Comparison of ENCODE assay signal across 27 mouse cellular contexts in genomic region chr3:127300790-127301189, GRCm38 (mm10).
DNase-seq lines count a peak whose midpoint lies in the region; ATAC-seq lines count a peak whose summit lies in the region.
"Had no signal": no experiment of that assay in that cellular context is flagged by ENCODE, and none has a peak within 500 bp of the region (broad histone marks: within the 10 kb centered on the region; RNA-seq: fewer than 3 reads in every experiment).

No protein-coding gene starts in this region.

- no peak overlapping the region for H3K4me2 ChIP-seq in forebrain, embryonic 14.5 days (ENCODE audit: low read length)
- H3K4me2 ChIP-seq in forebrain, embryonic 16.5 days (ENCODE audit: low read length): no peak overlapping the region
- H3K4me2 ChIP-seq in midbrain, embryonic 11.5 days: no peak overlapping the region
- no peak overlapping the region for H3K4me2 ChIP-seq in midbrain, embryonic 15.5 days
- H3K4me2 ChIP-seq: embryonic facial prominence, embryonic 13.5 days; heart, embryonic 15.5 days; hindbrain, embryonic 15.5 days; kidney, embryonic 15.5 days; limb, embryonic 12.5 days; liver, embryonic 15.5 days; lung, embryonic 14.5 days had no signal

- peak; percentile 51 for ATAC-seq in forebrain, embryonic 14.5 days
- no peak; the same call in 1 of the 2 replicates for ATAC-seq in forebrain, embryonic 16.5 days
- no peak for ATAC-seq in midbrain, embryonic 11.5 days (ENCODE audit: low FRiP score)
- no peak for ATAC-seq in midbrain, embryonic 15.5 days (replicated peaks)
- ATAC-seq: Patski had no signal

- no peak overlapping the region for H3K27ac ChIP-seq in forebrain, embryonic 14.5 days (ENCODE audit: low read depth, low read length)
- H3K27ac ChIP-seq in forebrain, embryonic 16.5 days (ENCODE audit: low read length): no peak overlapping the region
- H3K27ac ChIP-seq in midbrain, embryonic 10.5 days (replicated peaks): peak overlapping the region; percentile 53
- no peak overlapping the region for H3K27ac ChIP-seq in midbrain, embryonic 11.5 days (ENCODE audit: low read depth, low read length)
- 0 out of 2 replicates have a peak overlapping the region, but pooled peaks have one; percentile 34 for H3K27ac ChIP-seq in midbrain, embryonic 15.5 days
- H3K27ac ChIP-seq: embryonic facial prominence, embryonic 13.5 days; heart, embryonic 10.5 days; heart, embryonic 15.5 days; hindbrain, embryonic 15.5 days; kidney, embryonic 15.5 days; limb, embryonic 12.5 days; liver, embryonic 15.5 days had no signal

- no peaks in the 10 kb centered on the region for H3K27me3 ChIP-seq in forebrain, embryonic 14.5 days (replicated peaks; ENCODE audit: control insufficient read depth, insufficient read depth, low read length)
- no peaks in the 10 kb centered on the region for H3K27me3 ChIP-seq in forebrain, embryonic 16.5 days (replicated peaks; ENCODE audit: control insufficient read depth, insufficient read depth, low read length)
- H3K27me3 ChIP-seq in midbrain, embryonic 10.5 days (ENCODE audit: low read depth, poor library complexity, severe bottlenecking): no peaks in the 10 kb centered on the region
- no peaks in the 10 kb centered on the region for H3K27me3 ChIP-seq in midbrain, embryonic 11.5 days (ENCODE audit: control insufficient read depth, insufficient read depth, low read length)
- no peaks in the 10 kb centered on the region for H3K27me3 ChIP-seq in midbrain, embryonic 15.5 days (replicated peaks)
- H3K27me3 ChIP-seq: embryonic facial prominence, embryonic 13.5 days; heart, embryonic 15.5 days; hindbrain, embryonic 15.5 days; kidney, embryonic 15.5 days; limb, embryonic 12.5 days; liver, embryonic 15.5 days; Patski had no signal

- peak; percentile 42 for DNase-seq in forebrain, embryonic 14.5 days (ENCODE audit: low spot score)
- DNase-seq in midbrain, embryonic 10.5 days (ENCODE audit: low spot score): no peak
- no peak for DNase-seq in midbrain, embryonic 11.5 days (ENCODE audit: low spot score, missing footprints)
- DNase-seq in ES-CJ7 (ENCODE audit: low read depth, low spot score): peak; percentile 32
- no peak for DNase-seq in embryo, embryonic 10.5 days (ENCODE audit: low spot score)
- DNase-seq: adrenal gland, postnatal 14 days; cerebellum, adult 11-12 months; cerebellum, adult 9-11 months; gastrocnemius, postnatal 10 days; heart, postnatal 36 days; kidney, adult 18-20 months; kidney, postnatal 25 days; lung, embryonic 14.5 days; lung, postnatal 14 days; retina, postnatal 1 day; right cerebral cortex, postnatal 14 days; thymus, postnatal 4 days had no signal

- no peaks in the 10 kb centered on the region for H3K9me3 ChIP-seq in forebrain, embryonic 14.5 days (replicated peaks; ENCODE audit: control insufficient read depth, low read length)
- no peaks in the 10 kb centered on the region for H3K9me3 ChIP-seq in forebrain, embryonic 16.5 days (ENCODE audit: control insufficient read depth, low read length)
- H3K9me3 ChIP-seq in midbrain, embryonic 10.5 days (replicated peaks): no peaks in the 10 kb centered on the region
- no peaks in the 10 kb centered on the region for H3K9me3 ChIP-seq in midbrain, embryonic 11.5 days (ENCODE audit: control insufficient read depth, low read length)
- no peaks in the 10 kb centered on the region for H3K9me3 ChIP-seq in midbrain, embryonic 15.5 days
- H3K9me3 ChIP-seq: embryonic facial prominence, embryonic 13.5 days; heart, embryonic 10.5 days; heart, embryonic 15.5 days; hindbrain, embryonic 15.5 days; kidney, embryonic 15.5 days; limb, embryonic 12.5 days; liver, embryonic 15.5 days had no signal

- H3K4me1 ChIP-seq in forebrain, embryonic 14.5 days (ENCODE audit: control insufficient read depth, insufficient read depth, low read length): peaks cover 10% of the 10 kb centered on the region
- H3K4me1 ChIP-seq in forebrain, embryonic 16.5 days (replicated peaks; ENCODE audit: control insufficient read depth, insufficient read depth, low read length): peaks cover 9% of the 10 kb centered on the region
- peaks cover 29% of the 10 kb centered on the region for H3K4me1 ChIP-seq in midbrain, embryonic 10.5 days
- peaks cover 10% of the 10 kb centered on the region for H3K4me1 ChIP-seq in midbrain, embryonic 11.5 days (ENCODE audit: control insufficient read depth, insufficient read depth, low read length)
- peaks cover 25% of the 10 kb centered on the region for H3K4me1 ChIP-seq in midbrain, embryonic 15.5 days
- H3K4me1 ChIP-seq: embryonic facial prominence, embryonic 13.5 days; kidney, embryonic 15.5 days; limb, embryonic 12.5 days; liver, embryonic 15.5 days had no signal

- no peak overlapping the region for H3K9ac ChIP-seq in forebrain, embryonic 14.5 days (ENCODE audit: low read length)
- H3K9ac ChIP-seq in forebrain, embryonic 16.5 days (replicated peaks; ENCODE audit: low read depth, low read length): no peak overlapping the region
- no peak overlapping the region for H3K9ac ChIP-seq in midbrain, embryonic 11.5 days (ENCODE audit: low read length)
- no peak overlapping the region for H3K9ac ChIP-seq in midbrain, embryonic 15.5 days
- H3K9ac ChIP-seq: embryonic facial prominence, embryonic 13.5 days; heart, embryonic 15.5 days; hindbrain, embryonic 15.5 days; kidney, embryonic 15.5 days; limb, embryonic 12.5 days; liver, embryonic 15.5 days; lung, embryonic 14.5 days had no signal

- no peak overlapping the region for H3K4me3 ChIP-seq in forebrain, embryonic 14.5 days (ENCODE audit: low read depth, low read length)
- H3K4me3 ChIP-seq in forebrain, embryonic 16.5 days (replicated peaks; ENCODE audit: low read length): no peak overlapping the region
- no peak overlapping the region for H3K4me3 ChIP-seq in midbrain, embryonic 10.5 days
- no peak overlapping the region for H3K4me3 ChIP-seq in midbrain, embryonic 11.5 days (ENCODE audit: low read depth, low read length)
- H3K4me3 ChIP-seq in midbrain, embryonic 15.5 days: no peak overlapping the region
- H3K4me3 ChIP-seq: embryonic facial prominence, embryonic 13.5 days; heart, embryonic 10.5 days; heart, embryonic 15.5 days; hindbrain, embryonic 15.5 days; kidney, embryonic 15.5 days; limb, embryonic 12.5 days; liver, embryonic 15.5 days had no signal

- no peaks in the 10 kb centered on the region for H3K36me3 ChIP-seq in forebrain, embryonic 14.5 days (ENCODE audit: control insufficient read depth, insufficient read depth, low read length)
- H3K36me3 ChIP-seq in forebrain, embryonic 16.5 days (ENCODE audit: control insufficient read depth, insufficient read depth): no peaks in the 10 kb centered on the region
- no peaks in the 10 kb centered on the region for H3K36me3 ChIP-seq in midbrain, embryonic 10.5 days
- H3K36me3 ChIP-seq in midbrain, embryonic 11.5 days (ENCODE audit: control insufficient read depth, insufficient read depth, low read length): no peaks in the 10 kb centered on the region
- H3K36me3 ChIP-seq in midbrain, embryonic 15.5 days (replicated peaks): no peaks in the 10 kb centered on the region
- H3K36me3 ChIP-seq: embryonic facial prominence, embryonic 13.5 days; heart, embryonic 10.5 days; heart, embryonic 15.5 days; hindbrain, embryonic 15.5 days; kidney, embryonic 15.5 days; limb, embryonic 12.5 days; liver, embryonic 15.5 days had no signal

Comparison
In these comparisons a context has a peak if more than half of its experiments do, and no peak if none do; other contexts are left out.
1. H3K27ac ChIP-seq: peak in midbrain, embryonic 10.5 days (single experiment) and midbrain, embryonic 15.5 days (single experiment); none in forebrain, embryonic 14.5 days (single experiment), forebrain, embryonic 16.5 days (single experiment) and midbrain, embryonic 11.5 days (single experiment).
2. DNase-seq: peak in forebrain, embryonic 14.5 days (single experiment) and ES-CJ7 (single experiment); none in midbrain, embryonic 10.5 days (single experiment), midbrain, embryonic 11.5 days (single experiment) and embryo, embryonic 10.5 days (single experiment).